Mouse (Mus musculus): Measurements from ENCODE around the gene Elfn2. TPM values are rescaled to one million over a fixed set of nuclear protein-coding genes. Genes with fewer than 3 reads are reported as not detected.

Gene Elfn2
- polyA plus RNA-seq (2017; shearing (Covaris generic)) = not detected

DNA sequence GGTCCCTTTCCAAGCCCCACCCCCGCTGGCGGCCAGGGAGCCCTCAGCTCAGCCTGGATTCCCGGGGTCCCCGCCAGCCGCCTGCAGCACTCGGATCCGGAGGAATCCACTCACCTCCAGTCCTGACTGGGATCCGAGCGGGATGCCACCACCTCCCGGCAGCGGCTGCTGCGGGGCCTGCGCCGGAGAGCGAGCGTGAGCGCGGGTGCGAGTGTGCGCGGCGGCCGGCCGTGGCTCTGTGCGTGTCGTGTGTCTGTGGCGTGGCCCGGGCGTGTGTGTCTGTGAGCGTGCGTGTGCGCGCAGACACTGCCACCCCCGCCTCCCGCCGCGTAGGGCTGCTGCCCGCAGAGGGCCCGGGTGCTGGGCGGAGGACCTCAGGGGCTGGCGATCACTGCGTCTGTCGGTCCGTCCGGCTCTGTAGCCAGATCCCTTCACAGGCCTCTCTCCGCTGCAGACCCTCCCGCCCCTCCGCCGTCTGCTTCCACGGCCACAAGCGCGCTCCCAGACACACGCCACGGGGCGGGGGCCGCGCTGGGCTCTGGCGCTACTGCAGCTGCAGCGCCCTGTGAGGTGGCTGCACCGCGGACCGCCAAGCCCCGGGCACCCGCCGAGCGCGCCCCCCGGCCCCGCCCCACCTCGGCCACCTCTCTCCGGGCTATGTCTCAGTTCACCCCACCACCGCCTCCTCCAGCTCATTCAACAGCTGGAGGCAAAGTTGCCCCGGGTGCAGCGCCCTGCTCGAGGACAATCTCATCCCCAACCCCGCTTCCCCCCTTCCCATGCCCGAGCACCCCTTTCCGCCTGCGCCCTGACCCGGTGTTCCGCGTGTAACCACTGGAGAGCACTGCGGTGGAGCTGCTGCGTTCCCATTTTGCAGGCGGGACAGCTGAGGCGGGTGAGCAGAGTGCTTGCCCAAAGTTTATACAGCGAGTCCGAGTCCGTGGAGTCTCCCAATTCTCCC lies at the start of gene Elfn2:
Gene Elfn2, minus strand, starts transcription at position 482 of the 961 bp plus-strand sequence.

Other genes starting within 250 kb of the Elfn2 start
- 1,206 TPM for gene Il2rb, start 223.5 kb downstream of the Elfn2 start, polyA plus RNA-seq (2017; shearing (Covaris generic))
- gene C1qtnf6, start 187.4 kb downstream of the Elfn2 start, polyA plus RNA-seq (2017; shearing (Covaris generic)) = 6.3 TPM
- gene Sstr3, start 174.1 kb downstream of the Elfn2 start, polyA plus RNA-seq (2017; shearing (Covaris generic)) = not detected
- 3,341 TPM for gene Rac2, start 146.0 kb downstream of the Elfn2 start, polyA plus RNA-seq (2017; shearing (Covaris generic))
- gene Cyth4, start 121.7 kb downstream of the Elfn2 start, polyA plus RNA-seq (2017; shearing (Covaris generic)) = 441 TPM
- 175 TPM for gene Mfng, start 54.7 kb upstream of the Elfn2 start, polyA plus RNA-seq (2017; shearing (Covaris generic))
- gene Card10, start 84.3 kb upstream of the Elfn2 start, polyA plus RNA-seq (2017; shearing (Covaris generic)) = 0.06 TPM
- not detected for gene Cdc42ep1, start 123.9 kb upstream of the Elfn2 start, polyA plus RNA-seq (2017; shearing (Covaris generic))
- gene Lgals2, start 136.8 kb upstream of the Elfn2 start, polyA plus RNA-seq (2017; shearing (Covaris generic)) = not detected
- gene Gga1, start 158.4 kb upstream of the Elfn2 start, polyA plus RNA-seq (2017; shearing (Covaris generic)) = 75.5 TPM
- gene Gm49510, start 180.9 kb upstream of the Elfn2 start, polyA plus RNA-seq (2017; shearing (Covaris generic)) = not detected
- 225 TPM for gene Sh3bp1, start 181.0 kb upstream of the Elfn2 start, polyA plus RNA-seq (2017; shearing (Covaris generic))
- 1.3 TPM for gene Pdxp, start 195.1 kb upstream of the Elfn2 start, polyA plus RNA-seq (2017; shearing (Covaris generic))
- 462 TPM for gene Lgals1, start 208.0 kb upstream of the Elfn2 start, polyA plus RNA-seq (2017; shearing (Covaris generic))
- 61.0 TPM for gene Nol12, start 216.2 kb upstream of the Elfn2 start, polyA plus RNA-seq (2017; shearing (Covaris generic))
- 48.6 TPM for gene Triobp, start 229.0 kb upstream of the Elfn2 start, polyA plus RNA-seq (2017; shearing (Covaris generic))